Mouse (Mus musculus): ENCODE results near the gene Scg3. TPM values are rescaled to one million over a fixed set of nuclear protein-coding genes. Genes with fewer than 3 reads are reported as not detected.

The Scg3 gene
- polyA plus RNA-seq (2015; fragmentation: Nextera tagmentation; extraction: Ambion mirVana) = 8.2 and 8.5 TPM in 2 replicates

DNA sequence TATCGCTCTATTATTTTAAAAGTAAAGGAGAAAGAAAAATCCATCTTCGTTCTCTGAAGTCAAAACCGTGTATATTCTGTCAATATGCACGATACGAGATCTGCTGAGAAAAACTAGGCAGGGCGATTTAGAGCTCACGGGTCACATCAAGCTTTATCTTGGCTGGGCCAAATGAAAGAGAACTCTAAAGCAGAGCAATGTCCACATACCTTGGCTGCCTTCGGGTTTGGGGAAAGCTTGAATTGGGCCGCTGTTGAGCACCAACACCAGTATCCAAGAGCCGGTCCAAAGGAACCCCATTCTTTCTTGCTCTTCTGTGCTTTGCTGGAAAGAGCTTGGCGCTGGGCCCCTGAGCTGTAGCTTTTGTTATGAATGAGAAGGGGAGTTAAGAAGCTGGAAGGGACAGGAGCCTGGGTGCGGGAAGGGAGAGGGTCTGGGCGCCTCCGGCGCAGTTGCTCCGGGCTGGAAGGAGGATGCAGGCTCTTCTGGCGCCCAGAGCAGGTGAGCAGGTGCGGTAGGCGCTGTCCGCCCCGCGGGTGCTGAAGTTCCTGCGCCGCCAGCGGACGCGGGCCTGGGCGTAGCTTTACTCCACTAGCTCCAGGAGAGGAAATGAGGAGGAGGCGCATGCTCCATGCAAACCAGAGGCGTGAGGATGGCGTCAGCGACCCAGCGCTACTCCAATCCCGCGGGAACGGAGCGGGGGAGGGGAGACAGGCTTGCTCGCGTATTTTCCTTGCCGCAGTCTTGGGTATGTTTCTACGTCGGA lies at the start of gene Scg3:
Gene Scg3, minus strand, starts transcription at position 631 of the 766 bp plus-strand sequence.
- WGBS = 9% methylated on average over 42 of the region's 42 CpGs
- no peaks in the 10 kb centered on the region for H3K9me3 ChIP-seq (ENCODE audit: control insufficient read depth, low read length)
- H3K4me2 ChIP-seq (ENCODE audit: low read depth, low read length) = peak within 1 kb of the TSS; percentile 54
- peak; percentile 92 for ATAC-seq
- H3K27me3 ChIP-seq (replicated peaks; ENCODE audit: control insufficient read depth, insufficient read depth, low read length) = no peaks in the 10 kb centered on the region
- peak within 1 kb of the TSS; percentile 35 for H3K4me3 ChIP-seq (ENCODE audit: low read length)
- 0 out of 2 replicates have a peak, but pooled peaks cover 2% of the 10 kb centered on the region for H3K4me1 ChIP-seq (ENCODE audit: control insufficient read depth, insufficient read depth, low read length)
- no peak within 1 kb of the TSS for H3K9ac ChIP-seq (ENCODE audit: low read depth, low read length)
- no peaks in the 10 kb centered on the region for H3K36me3 ChIP-seq (ENCODE audit: control insufficient read depth, insufficient read depth, low read length)
- H3K27ac ChIP-seq (ENCODE audit: low read length) = no peak within 1 kb of the TSS

GRCm38 (mm10) chr9:75719952-75720687 lies 36.3 kb upstream of the Scg3 start:
- Histone ChIP-seq H3K9me3 (ENCODE audit: control insufficient read depth, low read length) (no peaks in the 10 kb centered on the region), H3K36me3 (ENCODE audit: control insufficient read depth, insufficient read depth, low read length) (no peaks in the 10 kb centered on the region), H3K9ac (ENCODE audit: low read depth, low read length) (no peak overlapping the region), H3K4me1 (ENCODE audit: control insufficient read depth, insufficient read depth, low read length) (no peaks in the 10 kb centered on the region), H3K27me3 (replicated peaks; ENCODE audit: control insufficient read depth, insufficient read depth, low read length) (no peaks in the 10 kb centered on the region), H3K27ac (ENCODE audit: low read length) (no peak overlapping the region), H3K4me3 (ENCODE audit: low read length) (no peak overlapping the region), H3K4me2 (ENCODE audit: low read depth, low read length) (no peak overlapping the region)
- 44% methylated on average over 11 of the region's 11 CpGs for WGBS
- no peak for ATAC-seq

DNA sequence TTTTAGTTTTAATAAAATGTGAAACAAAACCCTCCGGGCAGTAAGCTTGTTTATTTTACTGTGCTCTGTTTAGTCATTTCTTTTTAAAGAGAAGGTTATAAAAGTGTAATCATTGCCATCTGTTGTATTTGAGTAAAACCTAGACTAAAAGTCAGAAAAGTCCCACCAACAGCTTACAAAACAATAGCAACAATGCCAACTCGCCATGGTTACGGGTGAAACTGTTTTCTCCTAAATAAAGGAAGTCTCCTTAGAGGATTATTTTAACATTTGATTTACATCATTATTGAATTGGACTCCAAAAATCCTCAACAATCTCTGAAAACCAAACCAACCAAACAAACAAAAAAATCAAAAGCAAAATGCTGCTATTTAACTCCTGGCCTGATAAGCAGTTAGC lies 35.6 kb upstream of the Scg3 start:
- Histone ChIP-seq H3K9ac (ENCODE audit: low read depth, low read length) (no peak overlapping the region), H3K4me3 (ENCODE audit: low read length) (no peak overlapping the region), H3K9me3 (ENCODE audit: control insufficient read depth, low read length) (no peaks in the 10 kb centered on the region), H3K4me1 (ENCODE audit: control insufficient read depth, insufficient read depth, low read length) (no peaks in the 10 kb centered on the region), H3K27ac (ENCODE audit: low read length) (no peak overlapping the region), H3K36me3 (ENCODE audit: control insufficient read depth, insufficient read depth, low read length) (no peaks in the 10 kb centered on the region), H3K4me2 (ENCODE audit: low read depth, low read length) (no peak overlapping the region), H3K27me3 (replicated peaks; ENCODE audit: control insufficient read depth, insufficient read depth, low read length) (no peaks in the 10 kb centered on the region)
- ATAC-seq = no peak
- WGBS = 82% methylated on average over 3 of the region's 3 CpGs

- Histone ChIP-seq H3K27ac (ENCODE audit: low read length) (no peak overlapping the region), H3K27me3 (replicated peaks; ENCODE audit: control insufficient read depth, insufficient read depth, low read length) (no peaks in the 10 kb centered on the region), H3K4me3 (ENCODE audit: low read length) (no peak overlapping the region), H3K4me1 (ENCODE audit: control insufficient read depth, insufficient read depth, low read length) (0 out of 2 replicates have a peak, but pooled peaks cover 2% of the 10 kb centered on the region), H3K9ac (ENCODE audit: low read depth, low read length) (no peak overlapping the region), H3K9me3 (ENCODE audit: control insufficient read depth, low read length) (0 out of 2 replicates have a peak, but pooled peaks cover 2% of the 10 kb centered on the region), H3K4me2 (ENCODE audit: low read depth, low read length) (no peak overlapping the region), H3K36me3 (ENCODE audit: control insufficient read depth, insufficient read depth, low read length) (no peaks in the 10 kb centered on the region)
- ATAC-seq = no peak
- WGBS = 72% methylated on average over 3 of the region's 3 CpGs
Observed at GRCm38 (mm10) chr9:75684772-75685171, 916 bp upstream of the Scg3 start.

GRCm38 (mm10) chr9:75684292-75684691 lies 436 bp upstream of the Scg3 start:
- 0 out of 2 replicates have a peak, but pooled peaks cover 1% of the 10 kb centered on the region for H3K9me3 ChIP-seq (ENCODE audit: control insufficient read depth, low read length)
- peak overlapping the region; percentile 35 for H3K4me3 ChIP-seq (ENCODE audit: low read length)
- ATAC-seq = no peak
- H3K27me3 ChIP-seq (replicated peaks; ENCODE audit: control insufficient read depth, insufficient read depth, low read length) = no peaks in the 10 kb centered on the region
- 0 out of 2 replicates have a peak, but pooled peaks cover 2% of the 10 kb centered on the region for H3K4me1 ChIP-seq (ENCODE audit: control insufficient read depth, insufficient read depth, low read length)
- 68% methylated on average over 4 of the region's 4 CpGs for WGBS
- H3K36me3 ChIP-seq (ENCODE audit: control insufficient read depth, insufficient read depth, low read length) = no peaks in the 10 kb centered on the region
- no peak overlapping the region for H3K9ac ChIP-seq (ENCODE audit: low read depth, low read length)
- no peak overlapping the region for H3K27ac ChIP-seq (ENCODE audit: low read length)
- peak overlapping the region; percentile 54 for H3K4me2 ChIP-seq (ENCODE audit: low read depth, low read length)

GRCm38 (mm10) chr9:75680606-75681005 lies 3.2 kb downstream of the Scg3 start:
- no peak overlapping the region for H3K4me3 ChIP-seq (ENCODE audit: low read length)
- no peaks in the 10 kb centered on the region for H3K27me3 ChIP-seq (replicated peaks; ENCODE audit: control insufficient read depth, insufficient read depth, low read length)
- no peak for ATAC-seq
- 0 out of 2 replicates have a peak, but pooled peaks cover 2% of the 10 kb centered on the region for H3K4me1 ChIP-seq (ENCODE audit: control insufficient read depth, insufficient read depth, low read length)
- H3K9ac ChIP-seq (ENCODE audit: low read depth, low read length) = no peak overlapping the region
- 82% methylated on average over 5 of the region's 5 CpGs for WGBS
- H3K9me3 ChIP-seq (ENCODE audit: control insufficient read depth, low read length) = no peaks in the 10 kb centered on the region
- no peak overlapping the region for H3K4me2 ChIP-seq (ENCODE audit: low read depth, low read length)
- no peaks in the 10 kb centered on the region for H3K36me3 ChIP-seq (ENCODE audit: control insufficient read depth, insufficient read depth, low read length)
- H3K27ac ChIP-seq (ENCODE audit: low read length) = no peak overlapping the region

DNA sequence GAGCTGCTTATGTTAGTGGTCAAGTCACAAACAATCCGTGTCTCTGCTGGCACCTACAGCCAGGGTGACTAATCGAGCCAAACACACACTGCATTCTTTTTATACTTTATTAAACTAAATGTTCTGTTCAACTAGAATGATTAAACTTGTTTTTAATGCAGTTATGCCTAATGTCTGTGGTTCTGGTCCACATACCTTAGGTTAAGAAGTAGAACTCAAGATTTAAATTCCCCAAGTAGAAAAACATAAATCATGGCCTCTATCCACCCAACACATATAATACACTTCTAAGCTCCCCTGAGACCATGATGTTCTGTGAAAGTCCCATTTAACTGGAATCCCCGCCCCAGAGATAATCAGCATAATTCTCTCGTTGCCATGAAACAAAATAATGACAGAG lies 4.2 kb downstream of the Scg3 start:
- no peaks in the 10 kb centered on the region for H3K36me3 ChIP-seq (ENCODE audit: control insufficient read depth, insufficient read depth, low read length)
- no peak overlapping the region for H3K27ac ChIP-seq (ENCODE audit: low read length)
- no peak overlapping the region for H3K4me3 ChIP-seq (ENCODE audit: low read length)
- H3K9ac ChIP-seq (ENCODE audit: low read depth, low read length) = no peak overlapping the region
- 0 out of 2 replicates have a peak, but pooled peaks cover 2% of the 10 kb centered on the region for H3K4me1 ChIP-seq (ENCODE audit: control insufficient read depth, insufficient read depth, low read length)
- WGBS = 73% methylated on average over 4 of the region's 4 CpGs
- no peak for ATAC-seq
- H3K4me2 ChIP-seq (ENCODE audit: low read depth, low read length) = no peak overlapping the region
- no peaks in the 10 kb centered on the region for H3K9me3 ChIP-seq (ENCODE audit: control insufficient read depth, low read length)
- H3K27me3 ChIP-seq (replicated peaks; ENCODE audit: control insufficient read depth, insufficient read depth, low read length) = no peaks in the 10 kb centered on the region

GRCm38 (mm10) chr9:75678341-75678740 lies 5.5 kb downstream of the Scg3 start:
- Histone ChIP-seq H3K27ac (ENCODE audit: low read length) (no peak overlapping the region), H3K4me1 (ENCODE audit: control insufficient read depth, insufficient read depth, low read length) (no peaks in the 10 kb centered on the region), H3K4me3 (ENCODE audit: low read length) (no peak overlapping the region), H3K4me2 (ENCODE audit: low read depth, low read length) (no peak overlapping the region), H3K36me3 (ENCODE audit: control insufficient read depth, insufficient read depth, low read length) (no peaks in the 10 kb centered on the region), H3K27me3 (replicated peaks; ENCODE audit: control insufficient read depth, insufficient read depth, low read length) (no peaks in the 10 kb centered on the region), H3K9me3 (ENCODE audit: control insufficient read depth, low read length) (no peaks in the 10 kb centered on the region), H3K9ac (ENCODE audit: low read depth, low read length) (no peak overlapping the region)
- no peak for ATAC-seq
- 85% methylated on average over 7 of the region's 7 CpGs for WGBS

- Histone ChIP-seq H3K27ac (ENCODE audit: low read length) (no peak overlapping the region), H3K36me3 (ENCODE audit: control insufficient read depth, insufficient read depth, low read length) (no peaks in the 10 kb centered on the region), H3K4me2 (ENCODE audit: low read depth, low read length) (no peak overlapping the region), H3K27me3 (replicated peaks; ENCODE audit: control insufficient read depth, insufficient read depth, low read length) (no peaks in the 10 kb centered on the region), H3K9ac (ENCODE audit: low read depth, low read length) (no peak overlapping the region), H3K9me3 (ENCODE audit: control insufficient read depth, low read length) (no peaks in the 10 kb centered on the region), H3K4me3 (ENCODE audit: low read length) (no peak overlapping the region), H3K4me1 (ENCODE audit: control insufficient read depth, insufficient read depth, low read length) (no peaks in the 10 kb centered on the region)
- 77% methylated on average over 7 of the region's 7 CpGs for WGBS
- ATAC-seq = no peak
Observed at GRCm38 (mm10) chr9:75676226-75676625, 7.6 kb downstream of the Scg3 start.

All from intestine, embryonic 16.5 days (tissue).